Comparison of ENCODE assay signal across 13 mouse cellular contexts in genomic region chr6:27849644-27850043, GRCm38 (mm10).
"Had no signal": no experiment of that assay in that cellular context is flagged by ENCODE, and none has a peak within 500 bp of the region (broad histone marks: within the 10 kb centered on the region; RNA-seq: fewer than 3 reads in every experiment).

No protein-coding gene starts in this region.

- H3K36me3 ChIP-seq: kidney, embryonic 15.5 days; limb, embryonic 10.5 days; neural tube, embryonic 15.5 days had no signal

- DNase-seq: kidney, adult 2 months; kidney, postnatal 14 days; lung, embryonic 14.5 days; lung, postnatal 10 days; lung, postnatal 4 days; right cerebral cortex, adult 18-20 months; right cerebral cortex, postnatal 25 days; thymus, postnatal 36 days had no signal

- H3K27me3 ChIP-seq: kidney, embryonic 15.5 days; neural tube, embryonic 15.5 days had no signal

- H3K9ac ChIP-seq: kidney, embryonic 15.5 days; lung, embryonic 14.5 days; neural tube, embryonic 15.5 days had no signal

- H3K27ac ChIP-seq: kidney, embryonic 15.5 days; limb, embryonic 10.5 days; neural tube, embryonic 15.5 days had no signal

- H3K4me3 ChIP-seq: kidney, embryonic 15.5 days; limb, embryonic 10.5 days; myocyte; neural tube, embryonic 15.5 days had no signal

- H3K4me2 ChIP-seq: kidney, embryonic 15.5 days; liver, embryonic 11.5 days; lung, embryonic 14.5 days; neural tube, embryonic 15.5 days had no signal

- H3K9me3 ChIP-seq: kidney, embryonic 15.5 days; limb, embryonic 10.5 days; neural tube, embryonic 15.5 days had no signal

- H3K4me1 ChIP-seq: kidney, embryonic 15.5 days; limb, embryonic 10.5 days; neural tube, embryonic 15.5 days had no signal
